Mouse (Mus musculus): ENCODE results near the gene Clpsl2.

GRCm38 (mm10) chr17:28521071-28521726 is 28.0 kb upstream of the Clpsl2 start:
- TF ChIP-seq POLR2A (IDR thresholded peaks at IDR 0.05; ENCODE audit: borderline replicate concordance, insufficient read depth, low read length) (no peak), CTCF (IDR thresholded peaks at IDR 0.05; ENCODE audit: borderline replicate concordance, insufficient read depth, low read depth, low read length) (no peak)
